Mouse (Mus musculus): Measurements from ENCODE around the gene Slc25a38. TPM values are rescaled to one million over a fixed set of nuclear protein-coding genes. Genes with fewer than 3 reads are reported as not detected.
"Not testable (repeated sequence)": the region's sequence is repeated elsewhere in the genome, so short reads cannot be mapped to it uniquely, and the experiment has no call there.

Slc25a38 gene
- total RNA-seq, 1 experiment from 2014 or later = 25.1 TPM

GRCm38 (mm10) chr9:120093701-120094100, 16.5 kb upstream of the Slc25a38 start:
- ATAC-seq (ENCODE audit: extremely low read depth, insufficient number of reproducible peaks, low FRiP score, poor library complexity, severe bottlenecking) = no peak

- ATAC-seq (ENCODE audit: extremely low read depth, insufficient number of reproducible peaks, low FRiP score, poor library complexity, severe bottlenecking) = no peak
These were observed 14.3 kb upstream of the Slc25a38 start for GRCm38 (mm10) chr9:120095886-120096285.

- ATAC-seq (ENCODE audit: extremely low read depth, insufficient number of reproducible peaks, low FRiP score, poor library complexity, severe bottlenecking) = peak; percentile 75
These were observed 11.5 kb upstream of the Slc25a38 start for GRCm38 (mm10) chr9:120098682-120099081.

GRCm38 (mm10) chr9:120099304-120099703, 10.9 kb upstream of the Slc25a38 start:
- ATAC-seq (ENCODE audit: extremely low read depth, insufficient number of reproducible peaks, low FRiP score, poor library complexity, severe bottlenecking) = no peak

- peak; percentile 48; the same call in 1 of the 2 replicates for ATAC-seq (ENCODE audit: extremely low read depth, insufficient number of reproducible peaks, low FRiP score, poor library complexity, severe bottlenecking)
These were observed 9.0 kb upstream of the Slc25a38 start for GRCm38 (mm10) chr9:120101165-120101564.

GRCm38 (mm10) chr9:120108953-120109352, 1.2 kb upstream of the Slc25a38 start:
- not testable (repeated sequence) for ATAC-seq (ENCODE audit: extremely low read depth, insufficient number of reproducible peaks, low FRiP score, poor library complexity, severe bottlenecking)

- no peak for ATAC-seq (ENCODE audit: extremely low read depth, insufficient number of reproducible peaks, low FRiP score, poor library complexity, severe bottlenecking)
These were observed 1.2 kb downstream of the Slc25a38 start for GRCm38 (mm10) chr9:120111156-120111945.

GRCm38 (mm10) chr9:120112472-120112871, 2.3 kb downstream of the Slc25a38 start:
- ATAC-seq (ENCODE audit: extremely low read depth, insufficient number of reproducible peaks, low FRiP score, poor library complexity, severe bottlenecking) = no peak

- ATAC-seq (ENCODE audit: extremely low read depth, insufficient number of reproducible peaks, low FRiP score, poor library complexity, severe bottlenecking) = no peak
These were observed 3.3 kb downstream of the Slc25a38 start for GRCm38 (mm10) chr9:120113456-120113855.

GRCm38 (mm10) chr9:120114051-120114788, 4.0 kb downstream of the Slc25a38 start:
- ATAC-seq (ENCODE audit: extremely low read depth, insufficient number of reproducible peaks, low FRiP score, poor library complexity, severe bottlenecking) = no peak

GRCm38 (mm10) chr9:120114789-120115151, 4.6 kb downstream of the Slc25a38 start:
- ATAC-seq (ENCODE audit: extremely low read depth, insufficient number of reproducible peaks, low FRiP score, poor library complexity, severe bottlenecking) = no peak

- no peak for ATAC-seq (ENCODE audit: extremely low read depth, insufficient number of reproducible peaks, low FRiP score, poor library complexity, severe bottlenecking)
These were observed 5.4 kb downstream of the Slc25a38 start for GRCm38 (mm10) chr9:120115580-120115979.

- peak; percentile 62 for ATAC-seq (ENCODE audit: extremely low read depth, insufficient number of reproducible peaks, low FRiP score, poor library complexity, severe bottlenecking)
These were observed 6.0 kb downstream of the Slc25a38 start for GRCm38 (mm10) chr9:120116184-120116624.

- ATAC-seq (ENCODE audit: extremely low read depth, insufficient number of reproducible peaks, low FRiP score, poor library complexity, severe bottlenecking) = no peak
These were observed 8.0 kb downstream of the Slc25a38 start for GRCm38 (mm10) chr9:120118212-120118611.

GRCm38 (mm10) chr9:120120503-120120902, 10.3 kb downstream of the Slc25a38 start:
- no peak for ATAC-seq (ENCODE audit: extremely low read depth, insufficient number of reproducible peaks, low FRiP score, poor library complexity, severe bottlenecking)

GRCm38 (mm10) chr9:120126868-120127267, 16.7 kb downstream of the Slc25a38 start:
- ATAC-seq (ENCODE audit: extremely low read depth, insufficient number of reproducible peaks, low FRiP score, poor library complexity, severe bottlenecking) = no peak

GRCm38 (mm10) chr9:120127538-120128251, 17.5 kb downstream of the Slc25a38 start, which contains the start of gene Rpsa:
TSS of gene Rpsa (plus strand) at chr9:120127689.
- peak; percentile 97 for ATAC-seq (ENCODE audit: extremely low read depth, insufficient number of reproducible peaks, low FRiP score, poor library complexity, severe bottlenecking)

GRCm38 (mm10) chr9:120129276-120129675, 19.1 kb downstream of the Slc25a38 start:
- ATAC-seq (ENCODE audit: extremely low read depth, insufficient number of reproducible peaks, low FRiP score, poor library complexity, severe bottlenecking) = no peak

- no peak for ATAC-seq (ENCODE audit: extremely low read depth, insufficient number of reproducible peaks, low FRiP score, poor library complexity, severe bottlenecking)
These were observed 21.7 kb downstream of the Slc25a38 start for GRCm38 (mm10) chr9:120131784-120132288.
